Mouse (Mus musculus) CD4-positive, CD25-positive, alpha-beta regulatory T cell, adult 4 months (primary cell): ENCODE data around the gene Chaf1a. TPM values are rescaled to one million over a fixed set of nuclear protein-coding genes. Genes with fewer than 3 reads are reported as not detected.
A peak's percentile ranks its signal among the peaks of the same experiment; 100 is the strongest.
"Not testable (repeated sequence)": the region's sequence is repeated elsewhere in the genome, so short reads cannot be mapped to it uniquely, and the experiment has no call there.

ENCODE experiments used
- ATAC-seq: one replicate; pipeline ENCODE4 v1.8.0; 2017
- polyA plus RNA-seq, 2 experiments: library from polyadenylated mRNA; unstranded; fragments of 100-300 nt; shearing (Covaris generic); gene quantifications; one replicate each; pipeline ENCODE4 v1.2.1; 2017

Gene Chaf1a
- polyA plus RNA-seq, 2 experiments from 2014 or later: 0.51 to 1.0 TPM

DNA sequence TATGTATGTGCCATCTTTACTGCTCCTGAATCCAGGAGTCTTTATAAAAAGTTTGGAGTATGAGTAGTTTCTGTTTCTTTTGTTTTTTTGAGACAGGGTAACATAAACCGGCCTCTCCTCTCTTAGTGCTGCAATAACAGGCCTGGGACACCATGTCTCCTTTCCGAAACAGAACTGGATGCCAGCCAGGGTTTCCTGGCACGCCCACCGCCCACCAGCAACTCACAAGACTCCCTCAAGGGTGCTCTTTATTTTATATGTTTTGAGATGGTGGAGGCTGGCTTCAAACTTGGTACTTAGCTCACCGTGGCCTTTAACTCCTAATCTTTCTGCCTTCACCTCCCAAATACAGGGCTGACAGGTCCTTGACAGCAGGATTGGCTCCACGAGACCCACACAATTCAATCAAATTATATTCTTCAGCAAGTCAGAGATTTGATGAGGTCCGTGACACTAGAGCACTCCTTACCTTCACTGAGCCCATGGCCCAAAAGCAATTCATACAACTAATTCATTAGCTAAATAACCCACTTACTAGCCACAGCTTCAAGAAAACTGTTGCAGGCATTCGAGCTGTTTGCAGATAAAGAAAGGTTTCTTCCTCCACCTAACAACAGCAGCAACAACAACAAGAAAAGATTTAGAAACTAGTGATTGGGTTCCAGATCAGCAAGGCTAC, 1.5 kb upstream of the Chaf1a start:
- no peak for ATAC-seq

DNA sequence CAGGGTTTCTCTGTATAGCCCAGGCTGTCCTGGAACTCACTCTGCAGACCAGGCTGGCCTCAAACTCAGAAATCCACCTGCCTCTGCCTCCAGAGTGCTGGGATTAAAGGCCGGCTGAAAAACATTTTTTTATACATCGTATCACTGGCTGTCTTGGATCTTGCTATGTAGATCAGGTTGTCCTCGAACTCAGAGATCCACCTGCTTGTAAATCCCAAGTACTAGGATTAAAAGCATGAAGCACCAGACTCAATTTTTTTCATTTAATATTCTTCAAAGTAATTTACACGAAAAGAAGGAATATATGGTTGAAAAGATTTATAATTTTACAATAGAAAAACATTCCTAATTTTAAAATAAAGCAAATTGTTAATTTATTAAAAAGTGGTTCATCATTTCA, 894 bp upstream of the Chaf1a start:
- ATAC-seq: no peak

DNA sequence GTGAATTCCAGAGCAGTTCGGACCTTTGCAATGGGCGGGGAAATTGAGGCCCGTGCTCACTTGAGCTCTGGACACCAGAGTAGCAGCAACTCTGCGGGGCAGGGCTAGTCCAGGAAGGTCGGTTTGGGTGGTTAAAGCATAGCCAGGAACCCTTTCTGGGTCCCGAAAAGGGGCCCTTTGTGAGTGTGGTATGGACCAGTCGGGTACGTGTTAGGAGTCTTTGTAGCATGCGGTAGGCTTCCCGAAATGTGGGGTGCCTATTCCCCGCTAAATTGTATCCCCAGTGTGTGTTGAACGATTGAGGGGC, 571 bp downstream of the Chaf1a start:
- no peak for ATAC-seq

DNA sequence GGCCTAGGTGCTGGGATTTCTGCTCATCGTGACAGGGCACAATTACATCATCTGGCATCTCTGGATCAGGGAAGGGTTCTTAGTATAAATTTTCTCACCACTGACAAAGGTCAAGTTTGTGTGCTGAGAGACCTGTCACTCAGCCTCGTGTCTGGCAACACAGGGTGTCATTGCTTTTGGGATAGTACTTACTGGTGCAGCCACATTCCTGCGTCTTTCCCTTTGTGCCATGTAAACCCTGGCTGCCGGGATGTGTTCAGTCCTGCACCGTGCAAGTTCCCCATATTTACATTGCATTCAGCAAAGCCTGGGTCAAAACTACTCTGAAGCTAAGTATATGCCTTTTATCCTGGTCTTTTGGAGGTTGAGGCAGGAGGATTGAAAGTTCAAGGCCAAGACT, 11.1 kb downstream of the Chaf1a start:
- ATAC-seq: no peak

DNA sequence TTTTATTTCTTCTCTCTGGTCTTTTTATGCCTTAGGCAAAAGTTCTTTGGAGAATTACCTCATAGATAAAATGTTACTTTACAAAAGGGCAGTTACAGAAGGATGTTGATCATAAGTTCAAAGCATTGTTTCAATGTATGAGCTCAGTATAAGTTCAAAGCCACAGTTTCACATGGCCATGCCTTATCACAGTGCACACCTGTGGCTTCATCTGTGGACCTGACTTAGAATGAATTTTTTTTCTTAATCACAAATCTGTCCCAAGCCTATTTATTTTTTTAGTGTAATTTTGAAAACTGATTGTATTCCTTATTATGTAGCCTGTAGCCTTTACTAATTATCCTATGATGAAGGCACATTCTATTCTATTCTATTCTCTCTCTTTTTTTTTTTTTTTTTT, 14.7 kb downstream of the Chaf1a start:
- no peak for ATAC-seq

DNA sequence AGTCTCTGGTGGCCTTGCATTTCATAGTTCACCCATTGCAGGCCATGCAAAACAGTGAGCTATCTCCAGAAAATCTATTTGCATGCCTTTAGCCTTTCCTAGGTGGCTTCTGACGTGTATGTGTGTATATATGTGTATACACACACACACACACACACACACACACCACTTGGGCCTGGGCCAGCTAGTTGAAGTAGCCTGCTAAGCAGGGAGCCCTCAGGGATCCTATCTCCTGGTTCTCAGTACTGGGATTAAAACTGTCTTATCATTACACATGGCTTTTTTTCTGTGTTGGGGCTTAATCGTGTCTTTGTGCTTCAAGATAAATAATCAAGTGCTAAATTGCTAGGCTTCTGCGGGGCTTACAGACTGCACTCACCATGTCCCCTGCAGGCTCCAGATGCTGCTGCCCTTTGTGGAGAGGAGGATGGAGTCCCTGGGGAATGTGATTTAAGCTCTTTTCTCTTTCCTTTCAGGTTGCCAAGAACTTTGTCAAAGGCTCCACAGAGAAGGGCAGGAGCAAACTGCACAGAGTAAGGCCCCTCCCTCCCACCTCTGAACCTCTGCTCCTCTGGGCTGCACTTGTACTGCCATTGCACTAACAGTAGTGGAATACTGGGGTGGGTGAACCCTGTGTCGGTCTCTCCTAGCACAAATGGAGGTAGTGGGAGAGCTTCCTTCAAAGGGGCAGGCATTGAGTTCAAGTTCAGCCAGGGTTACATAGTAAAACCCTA, 15.9 kb downstream of the Chaf1a start:
- ATAC-seq: no peak

DNA sequence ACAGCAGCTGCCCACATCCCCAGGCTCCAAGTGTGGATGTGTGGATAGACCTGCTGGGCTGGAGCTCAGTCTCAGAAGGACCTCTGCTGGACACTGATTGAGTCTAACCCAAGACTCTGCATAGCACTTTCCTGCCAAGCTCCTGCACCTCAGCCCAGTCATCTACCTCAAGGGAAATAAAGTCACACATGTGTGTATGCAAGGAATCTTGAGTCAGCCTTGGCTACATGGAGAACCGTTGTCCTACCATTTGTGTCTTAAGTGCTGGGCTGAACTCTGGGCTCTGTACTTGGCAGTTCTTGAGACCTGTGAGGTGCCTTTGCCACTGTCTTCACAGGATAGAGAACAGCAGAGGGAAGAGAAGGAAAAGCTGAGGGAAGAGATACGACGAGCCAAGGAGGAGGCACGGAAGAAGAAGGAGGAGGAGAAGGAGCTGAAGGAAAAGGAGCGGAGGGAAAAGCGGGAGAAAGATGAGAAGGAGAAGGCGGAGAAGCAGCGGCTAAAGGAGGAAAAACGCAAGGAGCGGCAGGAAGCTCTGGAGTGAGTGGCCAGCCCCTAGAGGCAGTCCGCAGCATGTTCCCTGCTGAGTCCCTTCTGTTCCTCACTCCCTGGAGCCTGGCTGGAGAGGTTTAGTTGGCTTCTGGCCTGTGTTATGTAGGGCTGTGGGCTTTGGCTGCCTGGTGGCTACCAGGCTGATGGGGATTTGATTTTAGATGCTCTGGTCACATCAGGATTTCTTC, 17.3 kb downstream of the Chaf1a start:
- ATAC-seq: no peak

DNA sequence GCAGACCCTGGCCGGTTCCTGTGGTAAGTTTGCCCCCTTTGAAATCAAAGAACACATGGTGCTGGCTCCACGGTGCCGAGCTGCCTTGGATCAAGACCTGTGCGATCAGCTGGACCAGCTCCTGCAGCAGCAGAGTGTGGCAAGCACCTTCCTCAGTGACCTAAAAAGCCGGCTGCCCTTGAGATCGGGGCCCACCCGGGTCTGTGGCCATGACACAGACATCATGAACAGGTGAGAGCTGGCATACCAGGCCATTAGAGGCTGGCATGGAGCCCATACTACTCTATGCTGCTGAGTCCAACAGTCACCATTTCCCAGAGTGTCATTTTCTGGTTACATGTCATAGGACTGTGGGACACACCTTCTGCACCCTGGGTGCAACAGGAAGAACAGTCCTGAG, 21.8 kb downstream of the Chaf1a start:
- no peak for ATAC-seq

DNA sequence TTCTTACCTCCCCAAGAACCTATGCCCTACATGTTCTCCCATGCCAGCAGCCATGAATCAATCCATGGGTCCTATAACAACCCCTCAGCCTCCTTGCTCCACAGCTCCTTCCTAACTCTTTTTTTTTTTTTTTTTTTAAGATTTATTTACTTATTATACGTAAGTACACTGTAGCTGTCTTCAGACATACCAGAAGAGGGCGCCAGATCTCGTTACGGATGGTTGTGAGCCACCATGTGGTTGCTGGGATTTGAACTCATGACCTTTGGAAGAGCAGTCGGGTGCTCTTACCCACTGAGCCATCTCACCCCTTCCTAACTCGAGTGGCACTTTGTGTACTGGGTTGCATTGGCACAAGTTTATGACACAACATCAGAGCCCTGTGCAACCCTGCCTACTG, 25.5 kb downstream of the Chaf1a start:
- not testable (repeated sequence) for ATAC-seq

DNA sequence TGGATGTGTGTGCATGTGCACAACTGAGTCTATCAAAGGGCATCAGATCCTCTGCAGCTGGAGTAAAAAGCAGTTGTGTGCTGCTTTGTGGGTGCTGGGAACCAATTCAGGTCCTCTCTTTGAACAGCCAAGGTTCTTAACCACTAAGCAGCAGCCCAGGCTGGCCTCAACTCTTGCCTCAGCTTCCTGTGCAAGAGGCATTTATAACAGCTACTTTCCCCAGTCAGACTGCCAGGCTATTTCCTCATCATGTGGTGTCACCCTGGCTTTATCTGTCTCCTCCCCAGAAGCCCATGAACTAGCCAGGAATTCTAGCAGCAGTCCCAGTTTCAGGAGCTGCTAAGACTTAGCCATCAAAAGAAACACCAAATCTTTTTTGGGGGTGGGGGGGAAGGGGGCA, 26.2 kb downstream of the Chaf1a start:
- no peak for ATAC-seq

DNA sequence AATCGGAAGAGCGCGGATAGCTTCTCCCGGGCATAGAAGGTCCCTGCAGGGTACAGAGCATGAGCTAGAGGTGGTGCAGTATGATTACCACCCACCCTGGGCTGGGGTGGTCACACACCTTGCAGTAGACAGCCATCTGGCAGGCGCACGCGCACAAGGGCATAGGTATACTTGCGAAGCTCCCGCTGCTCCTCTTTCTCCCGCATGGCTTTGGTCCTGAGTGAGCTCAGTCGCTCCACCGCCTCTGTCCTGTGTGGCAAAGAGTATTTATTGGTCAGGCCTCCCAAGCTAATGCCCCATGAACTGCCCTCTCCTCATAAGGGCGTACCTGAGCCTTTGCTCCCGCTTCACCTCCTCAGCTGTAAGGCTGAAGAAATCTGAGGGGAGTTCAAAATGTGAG, 28.8 kb downstream of the Chaf1a start:
- no peak for ATAC-seq

DNA sequence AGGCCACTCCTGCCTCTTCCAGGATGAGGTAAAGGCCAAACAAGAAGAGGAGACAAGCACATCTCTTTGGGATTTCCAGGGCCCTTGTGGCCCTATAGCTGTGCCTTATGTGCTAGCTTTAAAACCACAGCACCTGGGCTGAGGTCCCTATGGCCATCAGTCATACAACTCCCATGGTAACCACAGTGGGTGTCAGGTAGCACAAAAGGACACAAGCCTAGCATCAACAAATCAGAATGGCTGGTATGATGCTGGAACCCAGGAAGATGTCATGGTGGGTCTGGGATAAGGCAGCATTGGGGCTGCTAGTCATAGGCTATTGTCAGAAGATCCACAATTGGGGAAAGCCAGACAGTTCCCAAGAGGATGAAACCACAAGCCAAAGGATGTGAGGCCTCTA, 30.9 kb downstream of the Chaf1a start:
- ATAC-seq: no peak

DNA sequence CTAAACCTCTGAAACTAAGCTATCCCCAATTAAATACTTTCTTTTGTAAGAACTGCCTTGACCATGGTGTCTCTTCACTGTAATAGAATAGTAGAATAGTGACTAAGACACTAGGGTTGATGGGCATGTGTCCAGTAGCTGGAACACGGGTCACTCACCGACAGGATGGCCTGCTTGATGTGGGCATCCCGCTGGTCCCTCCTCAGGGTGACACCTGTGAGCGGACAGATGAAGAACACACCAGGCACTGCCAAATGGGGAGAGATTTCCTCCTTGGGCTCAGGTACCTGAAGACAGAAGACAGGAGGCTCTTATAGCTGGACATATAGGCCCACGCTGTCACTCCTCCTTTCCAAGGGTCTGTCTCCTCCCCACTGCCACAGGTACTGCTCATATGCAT, 32.0 kb downstream of the Chaf1a start:
- ATAC-seq: no peak

DNA sequence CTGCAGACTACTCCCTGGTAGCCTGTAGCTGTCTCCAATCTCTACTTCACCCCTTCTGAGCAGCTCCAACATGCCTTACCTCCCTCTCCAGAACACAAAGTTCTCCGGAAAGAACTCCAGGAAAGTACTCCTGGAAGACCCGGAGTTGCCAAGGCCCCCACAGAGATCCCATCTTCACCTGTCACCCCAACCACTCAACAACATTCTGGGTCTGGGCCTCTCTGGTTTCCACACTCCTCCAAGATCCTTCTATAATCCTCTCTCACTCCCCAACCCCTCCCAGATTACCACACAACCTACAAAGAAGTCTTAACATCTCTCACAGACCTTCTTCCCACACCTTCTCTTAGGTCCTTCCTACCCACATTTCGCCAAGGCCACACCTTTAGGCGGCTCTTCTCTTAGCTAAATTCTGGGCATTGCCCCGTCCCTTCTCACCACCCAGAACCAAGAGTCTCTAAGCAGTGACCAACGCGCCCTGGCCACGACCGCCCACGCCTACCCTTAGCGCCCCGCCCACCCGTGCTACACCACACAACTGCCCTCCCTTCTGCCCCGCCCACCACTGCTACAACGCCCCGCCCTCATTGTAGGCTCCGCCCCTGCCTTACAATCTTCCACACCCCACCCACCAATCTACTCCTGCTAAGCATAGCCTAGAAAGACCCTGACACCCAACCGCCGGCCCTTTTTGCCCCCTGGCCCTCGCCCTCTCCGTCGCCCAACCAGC, 34.0 kb downstream of the Chaf1a start:
- no peak for ATAC-seq

DNA sequence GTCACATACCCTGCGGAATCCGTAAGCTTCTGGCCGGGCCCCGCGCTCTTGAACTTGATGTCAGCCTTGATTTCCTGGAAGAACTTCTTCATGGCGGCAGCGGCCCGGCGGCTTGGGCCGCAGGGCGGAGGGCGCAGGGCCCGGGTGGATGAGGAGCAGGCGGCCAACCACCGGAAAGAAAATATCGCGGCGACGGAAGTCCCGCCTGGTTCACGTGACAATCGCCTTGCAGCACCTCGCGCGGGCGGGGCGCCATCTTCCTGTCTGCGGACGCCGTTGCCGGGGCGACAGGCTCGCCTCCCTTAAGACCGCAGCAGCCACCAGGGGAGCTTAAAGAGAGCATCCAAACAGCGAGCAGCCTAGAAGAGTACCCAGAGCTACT, 34.6 kb downstream of the Chaf1a start, which contains the start of gene Ubxn6:
TSS of gene Ubxn6 (minus strand) at position 202 of the 382 bp plus-strand sequence.
- peak; percentile 56 for ATAC-seq

DNA sequence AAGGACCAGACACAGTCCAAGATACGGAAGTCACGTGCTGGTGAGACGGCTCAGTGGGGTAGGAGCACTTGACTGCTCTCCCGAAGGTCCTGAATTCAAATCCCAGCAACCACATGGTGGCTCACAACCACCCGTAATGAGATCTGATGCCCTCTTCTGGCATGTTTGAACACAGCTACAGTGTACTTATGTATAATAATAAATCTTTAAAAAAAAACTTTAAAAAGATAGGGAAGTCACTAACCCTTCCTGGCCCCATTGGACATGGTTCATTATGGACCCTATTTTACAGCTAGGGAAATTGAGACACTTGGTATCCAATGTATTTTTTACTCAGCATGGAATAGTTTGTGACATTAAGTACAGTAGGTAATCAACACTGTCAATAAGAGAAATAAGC, 37.3 kb downstream of the Chaf1a start:
- no peak for ATAC-seq

DNA sequence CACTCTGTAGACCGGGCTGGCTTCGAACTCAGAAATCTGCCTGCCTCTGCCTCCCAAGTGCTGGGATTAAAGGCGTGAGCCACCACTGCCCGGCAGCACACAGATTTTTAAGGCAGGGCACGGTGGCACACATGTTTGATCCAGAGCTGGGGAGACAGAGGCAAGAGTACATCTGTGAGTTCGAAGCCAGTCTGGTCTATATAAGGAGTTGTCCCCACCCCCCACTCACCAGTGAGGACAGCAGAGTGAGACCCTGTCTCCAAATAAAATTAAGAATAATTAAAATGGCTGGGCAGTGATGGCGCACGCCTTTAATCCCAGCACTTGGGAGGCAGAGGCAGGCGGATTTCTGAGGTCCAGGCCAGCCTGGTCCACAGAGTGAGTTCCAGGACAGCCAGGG, 38.1 kb downstream of the Chaf1a start:
- ATAC-seq: not testable (repeated sequence)

DNA sequence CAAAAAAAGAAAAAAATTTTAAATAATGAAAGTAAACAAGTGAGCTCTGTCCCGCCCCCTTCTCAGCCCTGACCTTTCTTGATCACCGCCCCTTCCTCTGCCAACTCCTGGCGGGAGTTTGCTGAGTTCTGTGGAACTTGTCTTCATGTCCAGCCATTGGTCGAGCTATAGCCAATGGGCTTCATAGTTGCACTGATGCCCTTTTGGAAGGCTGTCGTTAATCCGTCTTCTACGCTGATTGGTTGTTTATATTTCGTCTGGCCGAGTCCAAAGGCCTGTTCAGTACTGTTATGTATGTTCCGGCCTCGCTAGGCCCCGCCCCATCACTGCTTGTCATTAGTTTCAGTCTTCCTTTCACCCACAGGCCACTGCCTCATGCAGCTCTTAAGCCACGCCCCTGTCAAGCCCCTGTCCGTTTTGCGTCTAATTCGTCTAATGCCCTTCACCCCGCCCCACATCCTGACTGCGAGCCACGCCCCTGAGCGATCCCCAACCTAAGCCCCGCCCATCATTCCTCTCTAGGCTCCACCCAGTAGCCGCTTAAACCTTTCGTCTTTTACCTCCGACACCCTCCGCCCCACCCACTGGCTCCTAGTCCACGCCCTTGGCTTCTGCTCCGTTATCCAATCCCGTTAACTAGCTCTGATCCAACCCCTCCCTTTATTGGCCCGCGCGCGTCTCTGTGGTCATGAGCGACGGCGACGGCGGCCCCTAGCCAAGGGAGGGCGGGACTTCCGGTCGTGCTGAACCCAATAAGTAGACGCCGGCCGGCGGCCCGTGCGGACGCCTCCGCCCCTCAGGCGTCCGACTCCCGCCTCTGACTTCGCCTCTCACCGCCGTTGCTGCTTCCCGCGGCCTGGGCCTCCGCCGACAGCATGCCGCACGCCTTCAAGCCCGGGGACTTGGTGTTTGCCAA, 38.9 kb downstream of the Chaf1a start, which contains the start of gene Hdgfl2:
TSS of gene Hdgfl2 (plus strand) at position 755 of the 916 bp plus-strand sequence.
- ATAC-seq: peak; percentile 75

DNA sequence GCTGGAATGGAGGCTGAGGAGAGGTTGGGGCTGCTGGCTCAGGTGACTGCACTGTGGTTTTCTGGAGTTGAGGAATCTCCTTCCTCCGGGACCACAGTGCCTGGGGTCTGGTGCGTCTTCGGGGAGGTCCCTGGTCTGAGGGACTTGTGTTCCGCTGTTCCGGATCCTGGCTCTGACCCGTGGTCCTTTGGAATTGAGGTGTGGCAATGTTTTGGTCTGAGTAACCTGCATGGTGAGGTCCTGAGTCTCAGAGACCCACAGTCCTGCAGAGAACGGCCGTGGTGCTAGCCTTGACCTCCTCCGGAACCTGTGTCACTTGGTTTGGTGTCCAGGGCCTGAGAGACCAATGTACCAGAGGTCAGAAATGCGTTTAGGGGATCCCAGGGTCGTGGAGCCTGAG, 39.7 kb downstream of the Chaf1a start:
- ATAC-seq: no peak

DNA sequence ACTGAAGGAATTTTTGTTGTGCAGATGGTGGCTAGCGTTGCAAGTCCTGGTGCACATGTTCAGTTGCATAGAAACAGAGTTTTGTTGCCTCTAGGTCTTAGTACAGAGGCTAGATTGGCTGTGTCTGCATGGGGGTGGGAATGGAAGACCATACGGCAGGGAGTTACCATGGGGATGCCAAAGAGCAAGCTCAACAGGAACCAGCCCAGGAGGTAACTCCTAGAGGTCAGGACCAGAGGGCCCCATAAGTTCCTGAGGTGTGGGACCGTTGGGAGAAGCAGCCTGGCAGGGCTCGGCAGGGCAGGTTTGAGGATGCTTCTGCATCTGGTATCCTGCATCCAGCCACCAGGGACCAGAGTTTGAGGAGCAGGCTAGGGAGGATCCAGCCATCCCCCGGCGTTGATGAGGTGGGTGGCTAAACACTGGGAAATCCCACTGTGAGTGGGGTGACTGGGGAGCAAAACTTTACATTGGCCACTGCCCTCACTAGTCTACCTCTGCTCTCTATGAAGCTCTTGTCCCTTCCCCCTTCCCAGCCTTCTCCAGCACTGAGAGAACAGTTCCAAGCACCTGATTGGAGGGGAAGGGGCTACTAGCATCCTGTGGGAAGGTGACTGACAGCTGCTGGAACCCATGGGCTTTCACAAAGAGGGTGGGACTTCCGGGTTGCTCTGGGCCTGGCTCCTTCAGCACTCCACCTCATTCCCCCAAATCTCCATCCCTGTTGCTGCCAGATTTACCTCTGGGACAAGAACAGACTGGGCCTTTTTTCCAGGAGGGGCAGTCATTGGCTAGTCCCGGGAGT, 40.7 kb downstream of the Chaf1a start:
- ATAC-seq: no peak

DNA sequence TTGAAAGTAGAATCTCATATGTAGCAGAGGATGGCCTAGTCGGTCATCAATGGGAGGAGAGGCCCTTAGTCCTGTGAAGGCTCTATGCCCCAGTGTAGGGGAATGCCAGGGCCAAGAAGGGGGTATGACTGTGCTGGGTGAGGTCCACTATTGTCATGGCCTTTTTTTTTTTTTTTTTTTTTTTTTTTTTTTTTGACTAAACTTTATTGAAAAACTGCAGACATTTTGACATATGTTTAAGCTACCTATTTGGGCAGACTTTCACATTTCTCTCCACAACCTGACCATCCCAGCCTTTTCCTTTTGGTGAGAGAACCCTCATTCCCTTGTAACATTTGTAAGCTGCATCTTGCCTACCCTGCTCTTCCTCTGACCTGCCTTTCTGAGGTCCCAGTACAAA, 52.1 kb downstream of the Chaf1a start:
- ATAC-seq: no peak
